Mouse (Mus musculus): ENCODE data around the gene Arhgap31.
"Not testable (repeated sequence)": the region's sequence is repeated elsewhere in the genome, so short reads cannot be mapped to it uniquely, and the experiment has no call there.

DNA sequence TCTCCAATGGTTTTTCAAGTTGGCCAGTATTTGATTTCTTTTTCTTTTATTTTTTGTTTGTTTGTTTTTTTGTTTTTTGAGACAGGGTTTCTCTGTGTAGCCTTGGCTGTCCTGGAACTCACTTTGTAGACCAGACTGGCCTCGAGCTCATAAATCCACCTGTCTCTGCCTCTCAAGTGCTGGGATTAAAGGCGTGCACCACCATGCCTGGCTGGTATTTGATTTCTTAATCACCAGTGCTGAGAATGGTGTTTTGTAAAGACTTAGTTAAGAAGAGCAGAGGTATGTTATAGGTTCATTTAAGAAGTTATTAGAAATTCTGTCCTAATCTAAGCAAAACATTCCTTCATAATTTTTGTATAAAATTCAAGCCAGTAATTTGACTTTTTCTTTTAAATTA is 35.1 kb downstream of the Arhgap31 start:
- not testable (repeated sequence) for TF ChIP-seq CTCF (IDR thresholded peaks at IDR 0.05; ENCODE audit: low read depth, low read length); POLR2A (IDR thresholded peaks at IDR 0.05; ENCODE audit: borderline replicate concordance, low read depth, low read length)
